Mouse (Mus musculus): ENCODE results near the gene Sim2. TPM values are rescaled to one million over a fixed set of nuclear protein-coding genes. Genes with fewer than 3 reads are reported as not detected.
A peak's percentile ranks its signal among the peaks of the same experiment; 100 is the strongest.

The Sim2 gene
- polyA plus RNA-seq, 1 experiment from 2014 or later, result not detected

DNA sequence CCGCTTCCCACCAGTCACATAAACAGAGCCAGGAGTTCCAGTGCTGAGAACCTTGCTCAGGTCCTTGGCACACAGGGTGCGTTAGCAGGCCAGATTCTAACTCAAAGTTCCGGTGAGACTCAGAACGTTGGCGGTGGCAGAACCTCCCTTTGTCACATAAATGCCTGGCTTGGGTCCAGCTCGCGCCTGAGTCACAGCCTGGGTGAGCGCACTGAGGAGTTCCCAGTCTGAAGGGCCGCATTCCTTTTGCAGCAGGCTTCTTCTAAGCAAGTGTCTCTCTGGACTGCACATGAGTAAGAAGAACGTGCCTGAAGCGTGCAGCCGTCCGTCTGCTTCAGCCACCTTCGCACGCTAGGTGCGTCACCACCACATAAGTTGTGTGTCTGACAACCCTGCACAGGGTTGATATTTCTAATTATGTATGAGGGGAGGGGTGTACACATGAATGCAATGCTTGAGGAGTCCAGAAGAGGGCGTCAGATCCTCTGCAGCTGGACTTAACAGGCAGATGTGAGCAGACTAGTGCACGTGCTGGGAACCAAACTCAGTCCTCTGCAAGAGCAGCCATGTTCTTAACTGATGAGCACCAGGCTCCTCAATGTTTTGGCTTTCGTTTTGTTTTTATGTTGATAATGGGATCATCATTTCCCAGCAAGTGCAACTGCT is 9.2 kb upstream of the Sim2 start:
- Histone ChIP-seq H3K4me2 (ENCODE audit: low read depth, low read length) (no peak overlapping the region), H3K36me3 (replicated peaks; ENCODE audit: insufficient read depth, low read length) (no peaks in the 10 kb centered on the region), H3K9ac (replicated peaks) (no peak overlapping the region), H3K4me1 (ENCODE audit: insufficient read depth) (no peaks in the 10 kb centered on the region), H3K27me3 (ENCODE audit: insufficient read depth, low read length) (peaks cover 56% of the 10 kb centered on the region), H3K4me3 (ENCODE audit: low read depth, low read length) (no peak overlapping the region), H3K9me3 (ENCODE audit: low read length) (no peaks in the 10 kb centered on the region), H3K27ac (ENCODE audit: low read depth) (no peak overlapping the region)
- WGBS (ENCODE audit: insufficient replicate concordance), result 56% methylated on average over 19 of the region's 19 CpGs
- DNase-seq (no peak), ATAC-seq (no peak)
- TF ChIP-seq EP300 (IDR thresholded peaks at IDR 0.05; ENCODE audit: low read depth) (no peak), CTCF (IDR thresholded peaks at IDR 0.05; ENCODE audit: low read depth) (peak; percentile 17; the same call in 1 of the 2 replicates)

DNA sequence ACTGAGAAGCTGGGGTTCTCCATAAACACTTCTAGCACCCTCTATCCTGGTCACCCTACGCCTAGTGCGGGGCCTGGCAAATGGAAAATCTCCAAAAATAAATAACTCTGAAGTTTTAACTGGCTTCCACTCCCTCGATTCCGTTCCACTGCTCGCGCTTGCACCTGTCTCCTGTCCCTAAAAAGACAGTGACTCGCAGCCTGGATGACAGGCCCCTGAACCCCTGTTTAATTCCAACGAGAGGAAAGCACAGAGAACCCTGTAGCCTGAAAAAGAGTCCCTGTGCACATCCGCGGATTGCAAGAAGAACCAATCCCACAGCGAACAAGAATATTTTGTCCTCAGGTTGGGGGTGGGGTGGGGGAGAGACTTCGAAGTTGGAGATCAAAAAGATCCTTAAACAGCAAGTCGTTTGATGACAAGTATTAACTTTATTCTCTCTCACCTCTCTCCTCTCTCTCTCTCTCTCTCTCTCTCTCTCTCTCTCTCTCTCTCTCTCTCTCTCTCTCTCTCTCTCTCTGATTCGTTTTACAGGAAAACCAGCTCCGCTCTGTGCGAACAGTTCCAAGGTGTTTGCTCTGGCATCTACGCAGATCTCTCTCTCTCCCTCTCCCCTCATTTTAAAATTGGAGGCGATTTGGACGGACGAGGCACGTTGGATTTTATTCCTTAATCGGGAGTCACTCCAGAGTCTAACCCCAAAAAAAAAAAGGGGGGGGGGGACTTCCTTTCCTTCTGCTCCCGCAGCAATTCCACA is 6.2 kb upstream of the Sim2 start:
- H3K36me3 ChIP-seq (replicated peaks; ENCODE audit: insufficient read depth, low read length), result no peaks in the 10 kb centered on the region
- H3K4me2 ChIP-seq (ENCODE audit: low read depth, low read length), result no peak overlapping the region
- no peak overlapping the region for H3K4me3 ChIP-seq (ENCODE audit: low read depth, low read length)
- 3% methylated on average over 23 of the region's 23 CpGs for WGBS (ENCODE audit: insufficient replicate concordance)
- TF ChIP-seq EP300 (IDR thresholded peaks at IDR 0.05; ENCODE audit: low read depth) (no peak), CTCF (IDR thresholded peaks at IDR 0.05; ENCODE audit: low read depth) (no peak)
- H3K4me1 ChIP-seq (ENCODE audit: insufficient read depth), result no peaks in the 10 kb centered on the region
- H3K27ac ChIP-seq (ENCODE audit: low read depth), result no peak overlapping the region
- DNase-seq (no peak), ATAC-seq (no peak)
- no peaks in the 10 kb centered on the region for H3K9me3 ChIP-seq (ENCODE audit: low read length)
- H3K9ac ChIP-seq (replicated peaks), result no peak overlapping the region
- peaks cover 86% of the 10 kb centered on the region for H3K27me3 ChIP-seq (ENCODE audit: insufficient read depth, low read length)

DNA sequence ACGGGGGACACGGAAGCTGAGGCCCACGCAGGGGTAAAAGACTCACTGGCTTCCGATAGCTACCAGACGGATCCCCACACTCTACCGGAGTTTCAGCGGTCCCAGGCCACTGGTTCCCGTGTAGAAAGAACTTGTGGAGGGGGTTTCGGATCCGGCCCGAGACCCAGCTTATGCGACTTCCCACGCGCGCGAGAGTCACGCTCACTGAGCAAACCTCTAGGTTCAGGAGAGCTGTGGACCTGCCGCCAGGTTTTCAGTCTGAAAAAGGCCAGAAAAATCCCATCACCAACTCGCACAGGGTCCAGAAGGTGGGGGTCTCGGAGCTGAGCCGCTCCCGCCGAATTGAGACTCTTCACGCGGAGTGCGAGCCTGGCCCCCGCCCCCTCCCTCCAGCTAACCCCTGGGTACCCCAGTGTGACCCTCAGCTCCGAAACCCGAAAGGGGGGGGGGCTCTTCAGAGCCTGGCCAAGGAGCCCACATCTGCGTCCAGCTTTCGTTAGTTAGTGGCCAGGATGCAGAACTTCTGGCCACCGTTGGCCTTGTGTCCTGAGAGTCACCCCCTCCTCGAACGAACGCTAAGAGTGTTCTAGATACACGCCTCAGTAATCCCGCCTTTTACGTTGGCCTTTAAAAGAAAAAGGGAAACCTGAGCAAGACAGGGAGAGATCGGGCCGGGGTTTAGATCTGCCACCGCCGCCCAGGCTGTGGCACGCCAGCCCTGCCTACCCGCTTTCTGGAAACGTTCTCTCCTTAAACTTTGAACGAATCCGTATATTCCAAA is 5.5 kb upstream of the Sim2 start:
- H3K36me3 ChIP-seq (replicated peaks; ENCODE audit: insufficient read depth, low read length), result no peaks in the 10 kb centered on the region
- H3K27ac ChIP-seq (ENCODE audit: low read depth), result no peak overlapping the region
- DNase-seq (no peak), ATAC-seq (no peak)
- peaks cover 93% of the 10 kb centered on the region for H3K27me3 ChIP-seq (ENCODE audit: insufficient read depth, low read length)
- no peak overlapping the region for H3K9ac ChIP-seq (replicated peaks)
- no peak overlapping the region for H3K4me2 ChIP-seq (ENCODE audit: low read depth, low read length)
- H3K9me3 ChIP-seq (ENCODE audit: low read length), result no peaks in the 10 kb centered on the region
- no peaks in the 10 kb centered on the region for H3K4me1 ChIP-seq (ENCODE audit: insufficient read depth)
- WGBS (ENCODE audit: insufficient replicate concordance), result 2% methylated on average over 47 of the region's 47 CpGs
- H3K4me3 ChIP-seq (ENCODE audit: low read depth, low read length), result no peak overlapping the region
- TF ChIP-seq EP300 (IDR thresholded peaks at IDR 0.05; ENCODE audit: low read depth) (no peak), CTCF (IDR thresholded peaks at IDR 0.05; ENCODE audit: low read depth) (no peak)

GRCm38 (mm10) chr16:94079856-94080555 is 4.7 kb upstream of the Sim2 start:
- DNase-seq, result no peak

DNA sequence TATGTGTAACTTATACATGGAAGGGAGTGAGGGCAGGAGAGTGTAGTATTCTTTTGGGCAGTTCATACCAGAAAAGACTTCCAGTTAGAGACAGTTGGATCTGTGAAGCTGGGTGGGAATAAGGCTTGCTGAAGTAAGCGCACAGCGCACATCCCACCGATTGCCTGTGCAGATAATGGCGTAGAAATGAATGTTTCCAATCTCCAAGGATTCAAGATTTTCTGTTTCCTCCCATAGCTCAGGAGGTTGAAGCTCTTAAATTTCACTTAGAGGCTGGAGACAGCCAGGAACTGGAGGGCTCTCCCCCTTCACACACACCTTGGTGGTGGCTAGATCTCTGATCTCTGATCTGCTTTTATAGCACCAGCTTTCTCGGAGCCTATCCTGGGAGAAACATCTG is 3.1 kb upstream of the Sim2 start:
- DNase-seq (no peak), ATAC-seq (no peak)
- H3K9me3 ChIP-seq (ENCODE audit: low read length), result no peaks in the 10 kb centered on the region
- H3K9ac ChIP-seq (replicated peaks), result no peak overlapping the region
- H3K4me3 ChIP-seq (ENCODE audit: low read depth, low read length), result no peak overlapping the region
- H3K4me1 ChIP-seq (ENCODE audit: insufficient read depth), result peaks cover 9% of the 10 kb centered on the region
- 19% methylated on average over 5 of the region's 5 CpGs for whole genome bisulfite sequencing (ENCODE audit: insufficient replicate concordance)
- no peak overlapping the region for H3K4me2 ChIP-seq (ENCODE audit: low read depth, low read length)
- H3K36me3 ChIP-seq (replicated peaks; ENCODE audit: insufficient read depth, low read length), result no peaks in the 10 kb centered on the region
- no peak overlapping the region for H3K27ac ChIP-seq (ENCODE audit: low read depth)
- H3K27me3 ChIP-seq (ENCODE audit: insufficient read depth, low read length), result peaks cover 99% of the 10 kb centered on the region
- TF ChIP-seq EP300 (IDR thresholded peaks at IDR 0.05; ENCODE audit: low read depth), result no peak
- TF ChIP-seq CTCF (IDR thresholded peaks at IDR 0.05; ENCODE audit: low read depth), result no peak

More at GRCm38 (mm10) chr16:94079856-94080555, 4.7 kb upstream of the Sim2 start:
- no peak overlapping the region for H3K9ac ChIP-seq (replicated peaks)
- H3K36me3 ChIP-seq (replicated peaks; ENCODE audit: insufficient read depth, low read length), result no peaks in the 10 kb centered on the region
- peaks cover 4% of the 10 kb centered on the region for H3K4me1 ChIP-seq (ENCODE audit: insufficient read depth)
- no peak overlapping the region for H3K4me2 ChIP-seq (ENCODE audit: low read depth, low read length)
- H3K4me3 ChIP-seq (ENCODE audit: low read depth, low read length), result no peak overlapping the region
- no peak for ATAC-seq
- H3K9me3 ChIP-seq (ENCODE audit: low read length), result no peaks in the 10 kb centered on the region
- TF ChIP-seq EP300 (IDR thresholded peaks at IDR 0.05; ENCODE audit: low read depth) (no peak), CTCF (IDR thresholded peaks at IDR 0.05; ENCODE audit: low read depth) (no peak)
- no peak overlapping the region for H3K27ac ChIP-seq (ENCODE audit: low read depth)
- peaks cover 99% of the 10 kb centered on the region for H3K27me3 ChIP-seq (ENCODE audit: insufficient read depth, low read length)
- WGBS (ENCODE audit: insufficient replicate concordance), result 4% methylated on average over 13 of the region's 13 CpGs

All from liver, postnatal 0 days (tissue).